Mouse (Mus musculus): ENCODE measurements around the gene Iqcm. TPM values are rescaled to one million over a fixed set of nuclear protein-coding genes. Genes with fewer than 3 reads are reported as not detected.
"Not testable (repeated sequence)": the region's sequence is repeated elsewhere in the genome, so short reads cannot be mapped to it uniquely, and the experiment has no call there.

The Iqcm gene
- total RNA-seq (2014; rRNA removed), result not detected in 2 replicates
- polyA plus RNA-seq (2012; rRNA removed), result not detected in 2 replicates

DNA sequence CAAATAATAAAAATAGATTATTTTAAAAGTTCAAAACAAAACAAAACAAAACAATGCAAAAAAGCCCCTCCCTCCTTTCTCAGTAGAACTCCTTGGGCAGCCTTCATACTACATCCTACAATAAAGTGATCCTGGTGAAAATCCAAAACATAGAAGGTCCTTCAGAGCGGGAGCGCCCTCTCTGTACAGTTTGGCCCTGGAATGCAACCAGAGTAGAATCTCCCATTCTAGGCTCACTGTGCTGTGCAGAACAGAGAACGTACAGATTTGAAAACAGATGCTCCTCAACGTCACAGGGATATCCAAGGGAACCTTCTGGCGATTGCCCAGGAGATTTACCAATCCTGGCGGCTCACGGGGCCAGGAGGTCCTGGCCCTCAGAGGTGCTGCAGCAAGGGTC, at the start of gene Iqcm:
Gene Iqcm, plus strand, starts transcription at position 301 of the 400 bp plus-strand sequence.
- no peak for DNase-seq (ENCODE audit: extremely low read depth, low read depth, low spot score)
- no peaks in the 10 kb centered on the region for H3K79me2 ChIP-seq (ENCODE audit: control insufficient read depth, insufficient read depth, low read length)
- 82% methylated on average over 7 of the region's 7 CpGs for WGBS
- no peaks in the 10 kb centered on the region for H3K36me3 ChIP-seq (ENCODE audit: control insufficient read depth, insufficient read depth, low read length)
- H3K4me1 ChIP-seq (ENCODE audit: control insufficient read depth, insufficient read depth, low read length), result no peaks in the 10 kb centered on the region
- H3K27me3 ChIP-seq (ENCODE audit: control insufficient read depth, insufficient read depth, low read length), result no peaks in the 10 kb centered on the region
- no peak within 1 kb of the TSS for H3K9ac ChIP-seq (ENCODE audit: low read depth, low read length)
- H3K27ac ChIP-seq (replicated peaks; ENCODE audit: insufficient read depth, low read depth, low read length), result no peak within 1 kb of the TSS
- H3K4me3 ChIP-seq (ENCODE audit: insufficient read depth, low read depth, low read length), result no peak within 1 kb of the TSS
- TF ChIP-seq CTCF (IDR thresholded peaks at IDR 0.05; ENCODE audit: low read depth, low read length) (no peak), POLR2A (IDR thresholded peaks at IDR 0.05; ENCODE audit: extremely low read depth, insufficient read depth, low read length) (no peak)

DNA sequence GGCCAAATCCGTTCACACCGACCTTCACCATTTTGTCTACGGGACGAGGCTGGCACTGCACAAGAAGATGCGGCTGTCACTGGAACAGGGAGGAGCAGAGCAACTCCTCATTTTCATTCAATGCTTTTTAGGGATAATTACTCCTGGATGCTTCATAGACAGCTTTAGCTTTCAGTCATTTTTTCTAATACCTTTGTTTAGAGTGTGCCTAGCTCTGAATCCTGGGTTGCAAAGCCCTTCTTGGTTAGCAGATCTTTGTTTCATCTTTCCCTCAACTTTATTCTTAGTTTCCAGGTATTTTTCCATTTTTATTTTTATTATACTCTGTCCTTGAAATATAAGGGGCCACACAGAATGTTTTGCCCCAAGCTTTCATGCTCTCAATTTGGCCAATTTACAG, 42.0 kb upstream of the Iqcm start, which contains the start of gene Gm10358:
Gene Gm10358, minus strand, starts transcription at position 101 of the 400 bp plus-strand sequence.
- TF ChIP-seq POLR2A (IDR thresholded peaks at IDR 0.05; ENCODE audit: extremely low read depth, insufficient read depth, low read length) (no peak), CTCF (IDR thresholded peaks at IDR 0.05; ENCODE audit: low read depth, low read length) (no peak)
- H3K79me2 ChIP-seq (ENCODE audit: control insufficient read depth, insufficient read depth, low read length), result no peaks in the 10 kb centered on the region
- 94% methylated on average over 5 of the region's 5 CpGs for WGBS
- no peaks in the 10 kb centered on the region for H3K4me1 ChIP-seq (ENCODE audit: control insufficient read depth, insufficient read depth, low read length)
- H3K4me3 ChIP-seq (ENCODE audit: insufficient read depth, low read depth, low read length), result no peak within 1 kb of the TSS
- no peaks in the 10 kb centered on the region for H3K27me3 ChIP-seq (ENCODE audit: control insufficient read depth, insufficient read depth, low read length)
- no peak within 1 kb of the TSS for H3K27ac ChIP-seq (replicated peaks; ENCODE audit: insufficient read depth, low read depth, low read length)
- H3K9ac ChIP-seq (ENCODE audit: low read depth, low read length), result no peak within 1 kb of the TSS
- DNase-seq (ENCODE audit: extremely low read depth, low read depth, low spot score), result no peak
- no peaks in the 10 kb centered on the region for H3K36me3 ChIP-seq (ENCODE audit: control insufficient read depth, insufficient read depth, low read length)

DNA sequence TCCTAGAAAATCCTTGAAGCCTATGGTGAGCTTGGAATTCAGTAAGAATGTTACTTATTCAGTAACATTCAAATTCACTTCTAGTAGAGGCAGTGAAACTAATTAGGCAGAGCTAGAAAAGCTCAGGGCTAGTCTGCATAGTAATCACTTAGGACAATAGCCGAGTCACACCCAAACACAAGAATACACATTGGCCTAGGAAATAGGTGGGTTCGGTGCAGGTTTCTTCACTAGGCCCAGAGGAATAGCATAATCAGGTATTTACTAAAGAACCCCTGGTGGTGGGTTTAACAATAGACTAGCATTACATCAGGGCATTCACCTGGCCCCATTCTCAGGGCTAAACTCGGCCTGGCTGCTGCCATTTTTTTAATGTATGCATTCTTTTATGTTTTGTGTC, 32.8 kb upstream of the Iqcm start:
- WGBS, result 70% methylated on average over 3 of the region's 3 CpGs
- not testable (repeated sequence) for H3K4me3 ChIP-seq (ENCODE audit: insufficient read depth, low read depth, low read length); H3K36me3 ChIP-seq (ENCODE audit: control insufficient read depth, insufficient read depth, low read length); H3K79me2 ChIP-seq (ENCODE audit: control insufficient read depth, insufficient read depth, low read length); H3K9ac ChIP-seq (ENCODE audit: low read depth, low read length); H3K27me3 ChIP-seq (ENCODE audit: control insufficient read depth, insufficient read depth, low read length); H3K27ac ChIP-seq (replicated peaks; ENCODE audit: insufficient read depth, low read depth, low read length); H3K4me1 ChIP-seq (ENCODE audit: control insufficient read depth, insufficient read depth, low read length); DNase-seq (ENCODE audit: extremely low read depth, low read depth, low spot score)

DNA sequence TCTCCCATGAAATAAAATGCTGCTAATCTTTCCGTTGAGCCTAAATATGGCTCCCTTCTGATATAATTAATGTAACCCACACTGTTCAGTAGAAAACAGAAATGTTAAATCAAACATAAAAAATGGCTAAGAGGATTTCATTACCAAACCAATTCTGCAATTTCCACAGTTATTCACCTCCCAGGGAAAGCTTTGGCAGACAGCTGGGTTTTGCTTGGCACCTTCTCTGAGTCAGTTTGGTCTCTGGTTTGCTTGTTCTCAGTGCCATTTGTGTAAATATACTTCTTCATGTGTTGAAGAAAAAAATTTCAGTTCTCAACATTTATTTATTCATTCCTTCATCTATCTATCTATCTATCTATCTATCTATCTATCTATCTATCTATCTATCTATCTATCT, 28.3 kb downstream of the Iqcm start:
- DNase-seq (ENCODE audit: extremely low read depth, low read depth, low spot score), result no peak
- Histone ChIP-seq H3K36me3 (ENCODE audit: control insufficient read depth, insufficient read depth, low read length) (no peaks in the 10 kb centered on the region), H3K79me2 (ENCODE audit: control insufficient read depth, insufficient read depth, low read length) (no peaks in the 10 kb centered on the region), H3K9ac (ENCODE audit: low read depth, low read length) (no peak overlapping the region), H3K4me3 (ENCODE audit: insufficient read depth, low read depth, low read length) (no peak overlapping the region), H3K27ac (replicated peaks; ENCODE audit: insufficient read depth, low read depth, low read length) (no peak overlapping the region), H3K4me1 (ENCODE audit: control insufficient read depth, insufficient read depth, low read length) (no peaks in the 10 kb centered on the region), H3K27me3 (ENCODE audit: control insufficient read depth, insufficient read depth, low read length) (no peaks in the 10 kb centered on the region)
- TF ChIP-seq POLR2A (IDR thresholded peaks at IDR 0.05; ENCODE audit: extremely low read depth, insufficient read depth, low read length), result no peak
- TF ChIP-seq CTCF (IDR thresholded peaks at IDR 0.05; ENCODE audit: low read depth, low read length), result no peak
- WGBS, result 84% methylated on average over 1 of the region's 1 CpGs

DNA sequence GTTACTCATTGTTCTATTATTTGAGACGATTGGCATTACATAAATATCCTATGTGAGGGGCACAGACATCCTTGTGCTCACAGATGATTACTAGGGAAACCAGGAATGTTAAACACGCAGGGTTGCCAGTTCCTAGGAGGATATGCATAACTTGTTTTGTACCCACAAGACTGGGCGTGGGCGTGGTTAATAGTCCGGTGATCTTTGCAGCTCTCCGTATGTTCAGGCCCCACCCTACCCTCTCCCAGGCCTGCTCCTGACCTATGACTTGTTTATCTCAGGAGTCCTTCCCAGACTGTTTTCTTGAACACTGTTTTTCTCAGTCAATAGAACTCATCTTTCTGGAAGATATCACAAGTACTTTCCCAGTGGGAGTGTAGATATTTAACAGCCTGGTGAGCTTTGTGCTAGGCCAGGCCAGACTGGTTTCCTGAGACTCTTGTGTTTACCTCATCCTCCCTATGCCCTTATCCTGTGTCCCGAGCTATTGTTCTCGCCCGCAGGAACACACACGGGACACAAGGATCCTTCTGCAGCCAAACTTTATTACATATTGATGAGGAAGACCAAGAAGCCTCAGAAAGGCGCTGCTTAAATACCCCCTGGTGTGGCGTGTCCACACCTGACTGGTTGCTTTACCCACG, 40.7 kb downstream of the Iqcm start:
- Histone ChIP-seq H3K27ac (replicated peaks; ENCODE audit: insufficient read depth, low read depth, low read length) (no peak overlapping the region), H3K9ac (ENCODE audit: low read depth, low read length) (no peak overlapping the region), H3K27me3 (ENCODE audit: control insufficient read depth, insufficient read depth, low read length) (no peaks in the 10 kb centered on the region), H3K4me3 (ENCODE audit: insufficient read depth, low read depth, low read length) (no peak overlapping the region), H3K36me3 (ENCODE audit: control insufficient read depth, insufficient read depth, low read length) (no peaks in the 10 kb centered on the region), H3K79me2 (ENCODE audit: control insufficient read depth, insufficient read depth, low read length) (no peaks in the 10 kb centered on the region), H3K4me1 (ENCODE audit: control insufficient read depth, insufficient read depth, low read length) (no peaks in the 10 kb centered on the region)
- WGBS, result 76% methylated on average over 13 of the region's 13 CpGs
- no peak for TF ChIP-seq CTCF (IDR thresholded peaks at IDR 0.05; ENCODE audit: low read depth, low read length)
- TF ChIP-seq POLR2A (IDR thresholded peaks at IDR 0.05; ENCODE audit: extremely low read depth, insufficient read depth, low read length), result no peak
- no peak for DNase-seq (ENCODE audit: extremely low read depth, low read depth, low spot score)

DNA sequence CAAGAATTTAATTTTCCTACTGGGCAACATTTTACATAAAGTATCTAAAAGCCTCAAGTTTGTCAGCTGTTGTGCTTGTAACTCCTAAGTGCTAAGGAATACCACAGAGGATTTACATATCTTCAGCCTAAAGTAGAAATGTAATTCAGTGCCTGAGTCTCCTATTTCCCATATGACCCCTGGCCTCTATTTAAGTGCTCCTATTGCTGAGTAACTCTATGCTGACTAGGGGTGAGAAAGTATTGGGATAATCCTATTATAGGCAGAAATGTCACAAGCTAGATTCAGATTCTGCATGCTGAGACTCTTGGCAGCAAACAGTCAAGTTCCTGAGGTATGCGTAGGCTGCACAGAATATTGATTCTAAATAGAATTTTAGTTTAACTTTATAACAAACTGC, 60.8 kb downstream of the Iqcm start:
- no peaks in the 10 kb centered on the region for H3K79me2 ChIP-seq (ENCODE audit: control insufficient read depth, insufficient read depth, low read length)
- no peaks in the 10 kb centered on the region for H3K27me3 ChIP-seq (ENCODE audit: control insufficient read depth, insufficient read depth, low read length)
- no peak for TF ChIP-seq POLR2A (IDR thresholded peaks at IDR 0.05; ENCODE audit: extremely low read depth, insufficient read depth, low read length)
- no peak for TF ChIP-seq CTCF (IDR thresholded peaks at IDR 0.05; ENCODE audit: low read depth, low read length)
- DNase-seq (ENCODE audit: extremely low read depth, low read depth, low spot score), result no peak
- H3K9ac ChIP-seq (ENCODE audit: low read depth, low read length), result no peak overlapping the region
- no peak overlapping the region for H3K4me3 ChIP-seq (ENCODE audit: insufficient read depth, low read depth, low read length)
- WGBS, result 86% methylated on average over 1 of the region's 1 CpGs
- H3K4me1 ChIP-seq (ENCODE audit: control insufficient read depth, insufficient read depth, low read length), result no peaks in the 10 kb centered on the region
- H3K36me3 ChIP-seq (ENCODE audit: control insufficient read depth, insufficient read depth, low read length), result no peaks in the 10 kb centered on the region
- H3K27ac ChIP-seq (replicated peaks; ENCODE audit: insufficient read depth, low read depth, low read length), result no peak overlapping the region
